Mouse (Mus musculus) intestine, embryonic 16.5 days (tissue): ENCODE data around the gene Cdk15. TPM values are rescaled to one million over a fixed set of nuclear protein-coding genes. Genes with fewer than 3 reads are reported as not detected.

Experiments
- ATAC-seq: fragments of 200-750 bp; cut with Nextera tagmentation; 2 replicates; pipeline ENCODE4 v1.8.0; 2017; ENCODE audit warnings: moderate TSS enrichment, moderate library complexity
- H3K27ac ChIP-seq: fragments of 300-500 bp; sonication (generic); 2 replicates; pipeline ENCODE4 v1.5.1; 2014; ENCODE audit warnings: mild to moderate bottlenecking, low read length
- H3K27me3 ChIP-seq: fragments of 300-500 bp; sonication (generic); replicated peaks from 2 replicates; pipeline ENCODE4 v1.6.1; 2014; ENCODE audit warnings: low read length, control low read depth, mixed read lengths; ENCODE audit not compliant: control insufficient read depth, insufficient read depth
- H3K36me3 ChIP-seq: fragments of 300-500 bp; sonication (generic); 2 replicates; pipeline ENCODE4 v1.6.1; 2014; ENCODE audit warnings: low read length, control low read depth; ENCODE audit not compliant: control insufficient read depth, insufficient read depth
- H3K4me1 ChIP-seq: fragments of 300-500 bp; sonication (generic); 2 replicates; pipeline ENCODE4 v1.6.1; 2014; ENCODE audit warnings: low read length, control low read depth, mixed read lengths; ENCODE audit not compliant: control insufficient read depth, insufficient read depth
- H3K4me2 ChIP-seq: fragments of 300-500 bp; sonication (generic); 2 replicates; pipeline ENCODE4 v1.6.1; 2014; ENCODE audit warnings: low read depth, low read length, control low read depth
- H3K4me3 ChIP-seq: fragments of 300-500 bp; sonication (generic); 2 replicates; pipeline ENCODE4 v1.5.1; 2014; ENCODE audit warnings: mild to moderate bottlenecking, low read length
- H3K9ac ChIP-seq: fragments of 300-500 bp; sonication (generic); 2 replicates; pipeline ENCODE4 v1.6.1; 2014; ENCODE audit warnings: low read depth, low read length
- H3K9me3 ChIP-seq: fragments of 300-500 bp; sonication (generic); 2 replicates; pipeline ENCODE4 v1.6.1; 2016; ENCODE audit warnings: low read length, control low read depth; ENCODE audit not compliant: control insufficient read depth
- WGBS: fragments of 180-500 bp; shearing (Covaris S2); extraction: QIAGEN DNeasy Blood & Tissue Kit; methylation state at CpG from one replicate; pipeline ENCODE4 v1.1.7; 2014; 5-methylcytosine and 5-hydroxymethylcytosine counted together
- polyA plus RNA-seq: library from polyadenylated mRNA; unstranded; fragments of >200 nt; fragmentation: Nextera tagmentation; extraction: Ambion mirVana; gene quantifications from 2 replicates; pipeline ENCODE4 v1.2.1, GENCODE M21; 2015

The Cdk15 gene
- polyA plus RNA-seq, 1 experiment from 2014 or later: 0.26 TPM

GRCm38 (mm10) chr1:59360834-59361233 is 104.1 kb downstream of the Cdk15 start:
- no peak overlapping the region for H3K27ac ChIP-seq
- WGBS: 79% methylated on average over 3 of the region's 3 CpGs
- H3K27me3 ChIP-seq: no peaks in the 10 kb centered on the region
- no peaks in the 10 kb centered on the region for H3K4me1 ChIP-seq
- no peaks in the 10 kb centered on the region for H3K36me3 ChIP-seq
- no peak overlapping the region for H3K4me2 ChIP-seq
- H3K9me3 ChIP-seq: no peaks in the 10 kb centered on the region
- H3K9ac ChIP-seq: no peak overlapping the region
- no peak overlapping the region for H3K4me3 ChIP-seq
- no peak for ATAC-seq

DNA sequence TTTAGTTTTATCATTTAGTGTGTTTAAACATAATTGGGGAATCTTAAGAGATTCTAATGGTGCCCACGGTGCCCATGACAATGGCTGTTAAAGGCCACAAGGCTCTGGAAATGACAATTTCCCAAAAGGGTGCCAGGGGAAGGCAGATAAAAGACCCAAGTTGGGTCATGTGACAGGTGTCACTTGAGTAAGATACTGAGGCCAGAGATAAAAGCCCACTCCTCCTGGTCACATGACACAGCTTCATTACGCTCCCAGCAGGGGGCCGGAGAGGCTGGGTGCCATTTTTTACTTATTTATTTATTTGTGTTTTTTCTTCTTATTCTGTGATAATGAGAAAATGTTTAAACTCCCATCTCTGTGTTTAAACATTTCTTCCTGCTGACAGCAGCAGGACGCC is 104.8 kb downstream of the Cdk15 start:
- no peak overlapping the region for H3K4me3 ChIP-seq
- ATAC-seq: no peak
- H3K4me2 ChIP-seq: no peak overlapping the region
- H3K27me3 ChIP-seq: no peaks in the 10 kb centered on the region
- no peak overlapping the region for H3K9ac ChIP-seq
- no peak overlapping the region for H3K27ac ChIP-seq
- 65% methylated on average over 4 of the region's 4 CpGs for WGBS
- H3K4me1 ChIP-seq: no peaks in the 10 kb centered on the region
- no peaks in the 10 kb centered on the region for H3K36me3 ChIP-seq
- H3K9me3 ChIP-seq: no peaks in the 10 kb centered on the region

GRCm38 (mm10) chr1:59361966-59362365 is 105.3 kb downstream of the Cdk15 start:
- Histone ChIP-seq H3K9ac (no peak overlapping the region), H3K9me3 (no peaks in the 10 kb centered on the region), H3K4me2 (no peak overlapping the region), H3K27me3 (no peaks in the 10 kb centered on the region), H3K27ac (no peak overlapping the region), H3K4me1 (no peaks in the 10 kb centered on the region), H3K4me3 (no peak overlapping the region), H3K36me3 (no peaks in the 10 kb centered on the region)
- no peak for ATAC-seq
- 76% methylated on average over 4 of the region's 4 CpGs for WGBS

- H3K27me3 ChIP-seq: no peaks in the 10 kb centered on the region
- H3K9me3 ChIP-seq: no peaks in the 10 kb centered on the region
- H3K4me3 ChIP-seq: no peak overlapping the region
- peaks cover 13% of the 10 kb centered on the region for H3K4me1 ChIP-seq
- no peak overlapping the region for H3K4me2 ChIP-seq
- H3K9ac ChIP-seq: no peak overlapping the region
- H3K36me3 ChIP-seq: no peaks in the 10 kb centered on the region
- ATAC-seq: no peak
- H3K27ac ChIP-seq: no peak overlapping the region
- 58% methylated on average over 9 of the region's 9 CpGs for WGBS
Measured at GRCm38 (mm10) chr1:59364463-59365040, 107.8 kb downstream of the Cdk15 start.

DNA sequence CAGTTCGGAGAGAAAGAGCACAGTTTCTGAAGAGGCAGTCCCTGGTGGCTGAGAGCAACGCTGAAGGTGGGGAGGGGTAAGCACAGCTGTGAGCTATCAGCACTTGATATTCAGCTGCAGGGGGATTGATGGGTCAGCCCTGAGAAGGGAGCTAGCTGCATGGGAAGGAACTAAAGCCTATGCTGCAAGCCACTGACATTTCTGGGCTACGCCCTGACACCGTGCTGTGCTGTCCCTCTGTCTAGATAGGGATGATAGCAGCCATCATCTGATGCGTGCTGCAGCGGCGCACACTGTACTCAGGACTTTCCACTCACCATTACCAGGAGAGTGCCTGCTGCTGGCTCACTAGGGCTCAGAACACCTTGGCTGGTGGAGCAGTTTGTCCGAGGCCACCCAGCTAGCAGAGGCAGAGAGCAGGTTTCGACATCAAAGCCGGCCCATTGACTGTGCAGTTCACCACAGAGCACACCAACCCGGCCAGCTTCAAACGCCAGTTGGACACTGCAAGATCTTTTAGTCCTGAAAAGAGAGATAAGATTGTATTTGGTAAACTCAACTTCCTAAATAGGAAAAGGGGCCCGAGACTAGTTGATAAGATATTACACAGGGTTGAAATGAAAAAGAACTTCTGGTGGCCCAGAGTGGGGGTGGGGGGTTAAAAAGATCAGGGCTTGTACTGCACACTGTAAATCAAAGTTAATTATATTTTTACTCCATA is 111.4 kb downstream of the Cdk15 start:
- H3K4me1 ChIP-seq: peaks cover 14% of the 10 kb centered on the region
- peak overlapping the region; percentile 10; the same call in 1 of the 2 replicates for H3K4me2 ChIP-seq
- H3K27me3 ChIP-seq: no peaks in the 10 kb centered on the region
- H3K4me3 ChIP-seq: no peak overlapping the region
- 10% methylated on average over 13 of the region's 13 CpGs for WGBS
- H3K36me3 ChIP-seq: no peaks in the 10 kb centered on the region
- H3K9ac ChIP-seq: no peak overlapping the region
- H3K9me3 ChIP-seq: no peaks in the 10 kb centered on the region
- no peak overlapping the region for H3K27ac ChIP-seq
- peak; percentile 61 for ATAC-seq

DNA sequence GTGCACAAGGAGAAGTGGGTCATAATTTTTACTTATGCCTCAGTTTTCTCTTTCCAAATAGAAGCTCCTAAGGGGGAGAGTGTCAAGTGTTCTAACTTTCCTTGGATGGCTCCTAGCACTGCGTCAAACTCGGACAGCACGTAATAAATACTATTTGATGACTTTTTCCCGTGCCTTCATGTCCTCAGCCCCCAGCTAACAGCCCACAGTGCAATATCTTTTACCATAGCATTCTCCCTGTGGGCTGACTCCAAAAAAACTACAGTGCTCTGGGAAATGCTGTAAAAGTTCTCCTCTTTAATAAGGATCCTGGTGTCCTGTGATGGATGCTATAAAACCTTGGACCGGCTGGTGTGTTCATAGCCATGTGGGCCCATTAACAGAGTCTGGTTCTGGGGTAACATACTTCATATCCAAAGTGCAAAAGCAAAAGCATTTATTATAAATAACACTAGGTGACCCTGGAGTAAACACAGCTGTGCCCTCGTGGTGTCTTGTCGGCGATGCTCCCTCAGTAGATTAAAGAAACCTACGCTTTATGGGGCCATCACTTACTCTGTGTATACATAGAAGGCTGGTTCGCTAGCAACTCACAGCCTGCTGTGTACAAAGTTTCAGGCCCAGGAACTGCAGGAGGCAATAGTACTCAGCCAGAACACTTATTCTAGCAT is 112.1 kb downstream of the Cdk15 start:
- peaks cover 14% of the 10 kb centered on the region for H3K4me1 ChIP-seq
- no peak overlapping the region for H3K27ac ChIP-seq
- no peaks in the 10 kb centered on the region for H3K9me3 ChIP-seq
- no peaks in the 10 kb centered on the region for H3K36me3 ChIP-seq
- WGBS: 36% methylated on average over 10 of the region's 10 CpGs
- ATAC-seq: peak; percentile 63; the same call in 1 of the 2 replicates
- no peak overlapping the region for H3K4me2 ChIP-seq
- no peak overlapping the region for H3K9ac ChIP-seq
- H3K27me3 ChIP-seq: no peaks in the 10 kb centered on the region
- H3K4me3 ChIP-seq: no peak overlapping the region

DNA sequence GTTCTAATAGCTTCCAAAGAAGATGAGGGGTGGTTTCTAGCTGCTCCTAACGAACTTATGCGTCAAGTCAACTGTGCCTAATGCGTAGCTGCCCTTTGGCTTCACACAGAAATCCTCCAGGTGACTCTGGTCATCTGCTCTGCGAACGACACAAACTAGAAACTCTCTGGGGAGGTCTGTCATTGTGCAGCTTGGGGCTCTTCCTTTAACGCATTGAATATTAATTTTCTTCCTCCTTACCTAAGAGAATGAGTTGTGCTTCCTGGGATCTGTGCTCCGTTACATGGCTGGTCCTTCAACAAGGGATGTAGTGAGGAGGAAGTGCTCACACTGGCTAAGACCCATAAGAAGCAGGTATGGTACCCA is 112.6 kb downstream of the Cdk15 start:
- Histone ChIP-seq H3K9me3 (no peaks in the 10 kb centered on the region), H3K27me3 (no peaks in the 10 kb centered on the region), H3K9ac (no peak overlapping the region), H3K4me2 (no peak overlapping the region), H3K4me1 (peaks cover 14% of the 10 kb centered on the region), H3K27ac (no peak overlapping the region), H3K4me3 (no peak overlapping the region), H3K36me3 (no peaks in the 10 kb centered on the region)
- WGBS: 50% methylated on average over 7 of the region's 7 CpGs
- ATAC-seq: no peak

- Histone ChIP-seq H3K4me3 (no peak overlapping the region), H3K36me3 (no peaks in the 10 kb centered on the region), H3K27me3 (no peaks in the 10 kb centered on the region), H3K9me3 (no peaks in the 10 kb centered on the region), H3K27ac (no peak overlapping the region), H3K9ac (no peak overlapping the region), H3K4me1 (peaks cover 14% of the 10 kb centered on the region), H3K4me2 (no peak overlapping the region)
- no peak for ATAC-seq
Measured at GRCm38 (mm10) chr1:59370355-59370950, 113.7 kb downstream of the Cdk15 start.

DNA sequence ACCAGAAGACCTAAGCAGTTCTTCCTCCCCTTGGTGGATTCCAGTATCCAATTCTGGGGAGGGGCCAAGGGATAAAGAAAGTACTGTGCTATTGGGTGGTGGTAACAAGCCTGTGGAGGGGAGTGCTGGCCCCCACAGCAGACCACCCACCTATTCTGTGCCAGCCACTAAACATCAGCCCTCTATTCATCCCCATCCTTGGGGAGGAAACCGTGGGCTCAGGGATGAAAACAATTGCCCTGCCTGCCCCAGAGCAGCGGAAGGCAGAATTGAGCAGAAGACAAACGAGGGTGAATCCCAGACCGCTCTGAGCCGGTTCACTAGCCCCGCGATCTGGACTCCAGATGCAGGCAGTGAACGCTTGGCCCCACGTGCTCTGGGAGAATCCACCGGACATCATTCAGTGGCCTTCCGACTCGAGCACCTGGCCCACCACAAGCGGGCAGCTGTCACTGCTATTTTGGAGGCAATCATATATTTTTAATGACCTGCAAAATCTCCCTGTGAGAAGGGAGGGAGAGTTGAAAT is 119.4 kb downstream of the Cdk15 start:
- no peak overlapping the region for H3K4me2 ChIP-seq
- WGBS: 33% methylated on average over 13 of the region's 13 CpGs
- H3K4me1 ChIP-seq: no peaks in the 10 kb centered on the region
- no peaks in the 10 kb centered on the region for H3K27me3 ChIP-seq
- no peak for ATAC-seq
- no peak overlapping the region for H3K27ac ChIP-seq
- H3K9me3 ChIP-seq: no peaks in the 10 kb centered on the region
- no peak overlapping the region for H3K4me3 ChIP-seq
- H3K9ac ChIP-seq: no peak overlapping the region
- H3K36me3 ChIP-seq: no peaks in the 10 kb centered on the region
